Mouse (Mus musculus) erythroblast, adult 5-6 weeks (primary cell): ENCODE measurements around the gene Dhx37. TPM values are rescaled to one million over a fixed set of nuclear protein-coding genes. Genes with fewer than 3 reads are reported as not detected.
A peak's percentile ranks its signal among the peaks of the same experiment; 100 is the strongest.

ENCODE experiments used
- ATAC-seq: replicated peaks from 2 replicates; pipeline ENCODE4 v1.8.0; 2016; ENCODE audit warnings: moderate number of reproducible peaks, mild to moderate bottlenecking, moderate TSS enrichment, inconsistent platforms; ENCODE audit not compliant: poor library complexity, low FRiP score, severe bottlenecking
- total RNA-seq, 2 experiments: library from RNA; stranded (forward) in 1 of 2; stranded (reverse) in 1 of 2; fragments of 150-400 nt in 1 of 2; fragments of 200-764, 138-1000 nt in 1 of 2; gene quantifications; 2 replicates each; pipeline versions ENCODE4 v1.2.3 to v1.2.4; 2015 to 2017; ENCODE audit warnings: low replicate concordance in 2 of 2

Gene Dhx37
- 1.2 and 17.8 TPM in 2 replicates for total RNA-seq (2015; ENCODE audit: low replicate concordance)
- 6.1 and 6.5 TPM in 2 replicates for total RNA-seq (2017; ENCODE audit: low replicate concordance)

DNA sequence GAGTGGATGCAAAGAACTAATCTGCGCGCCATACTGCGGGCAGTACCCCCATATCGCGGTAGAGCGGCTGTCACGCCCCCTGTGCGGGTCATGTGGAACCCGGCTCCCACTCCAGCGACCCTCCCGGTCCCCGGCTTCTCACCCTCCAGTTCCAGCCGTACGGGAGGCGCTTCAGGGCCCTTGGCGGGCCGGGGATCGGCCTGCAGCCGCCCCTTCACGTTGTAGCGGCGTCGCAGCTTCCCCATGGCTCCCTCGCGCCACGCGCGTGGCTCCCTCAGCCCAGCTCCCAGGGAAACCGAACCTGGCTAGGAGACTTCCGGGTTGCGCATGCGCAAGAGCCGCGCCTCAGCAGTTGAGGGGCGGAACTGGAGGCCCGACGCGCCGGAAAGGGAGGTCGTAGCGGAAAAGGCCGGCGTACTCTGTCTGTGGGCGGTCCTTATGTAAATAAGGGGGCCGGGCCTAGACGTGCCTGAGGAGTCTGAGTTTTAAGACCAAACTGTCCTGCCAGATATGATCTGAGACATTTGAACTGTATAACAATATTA is at the start of gene Dhx37:
Gene Dhx37, minus strand, starts transcription at position 329 of the 545 bp plus-strand sequence.
- peak; percentile 97 for ATAC-seq

- no peak for ATAC-seq
Measured at GRCm38 (mm10) chr5:125482474-125482873, 48.6 kb upstream of the Dhx37 start.

GRCm38 (mm10) chr5:125480434-125481231 is 46.7 kb upstream of the Dhx37 start:
- ATAC-seq: no peak

- ATAC-seq: no peak
Measured at GRCm38 (mm10) chr5:125479376-125479775, 45.5 kb upstream of the Dhx37 start.

GRCm38 (mm10) chr5:125478037-125478436 is 44.1 kb upstream of the Dhx37 start:
- no peak for ATAC-seq

- no peak for ATAC-seq
Measured at GRCm38 (mm10) chr5:125477533-125477932, 43.6 kb upstream of the Dhx37 start.

DNA sequence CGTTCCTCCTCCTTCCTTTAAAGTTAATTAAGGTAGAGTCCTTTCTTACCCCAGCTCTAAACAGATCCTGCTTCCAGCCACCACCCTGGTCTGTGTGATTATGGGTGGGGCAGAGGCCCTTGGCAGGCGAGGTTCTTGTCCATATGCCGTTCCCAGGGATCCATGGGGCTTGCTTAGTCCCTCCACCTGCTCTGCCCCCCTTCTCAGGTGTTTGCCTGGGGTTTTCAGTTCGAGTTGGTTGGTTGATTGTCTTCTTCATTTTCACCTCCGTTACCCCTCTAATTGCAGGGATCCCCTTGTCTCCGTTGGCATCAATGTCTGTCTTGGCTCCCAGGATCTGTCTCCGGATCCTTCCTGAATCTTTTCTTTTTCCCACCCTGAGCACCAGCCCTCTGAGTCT is 42.9 kb upstream of the Dhx37 start:
- ATAC-seq: no peak

DNA sequence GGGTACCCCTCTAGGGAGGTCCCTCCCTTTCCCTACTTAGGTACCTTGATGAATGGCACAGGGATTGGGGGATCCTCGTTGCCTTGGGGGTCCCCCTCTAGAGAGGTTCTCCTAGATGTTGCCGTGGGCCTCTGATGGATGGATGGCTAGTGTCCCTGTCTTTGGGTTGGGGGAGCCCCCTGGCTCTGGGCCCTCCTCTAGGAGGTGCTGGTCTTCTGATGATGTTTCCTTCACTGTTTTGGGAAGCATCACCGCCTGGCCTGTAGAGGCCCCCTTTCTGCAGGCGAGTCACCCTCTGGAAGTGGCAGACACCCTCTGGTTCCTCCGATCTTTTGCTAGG is 42.3 kb upstream of the Dhx37 start:
- 0 out of 2 replicates have a peak, but pooled peaks have one; percentile 5 for ATAC-seq

GRCm38 (mm10) chr5:125475601-125476285 is 41.8 kb upstream of the Dhx37 start, which contains the start of gene Aacs:
Gene Aacs (plus strand): TSS chr5:125475814.
- peak; percentile 89 for ATAC-seq

GRCm38 (mm10) chr5:125475030-125475429 is 41.1 kb upstream of the Dhx37 start:
- peak; percentile 47 for ATAC-seq

DNA sequence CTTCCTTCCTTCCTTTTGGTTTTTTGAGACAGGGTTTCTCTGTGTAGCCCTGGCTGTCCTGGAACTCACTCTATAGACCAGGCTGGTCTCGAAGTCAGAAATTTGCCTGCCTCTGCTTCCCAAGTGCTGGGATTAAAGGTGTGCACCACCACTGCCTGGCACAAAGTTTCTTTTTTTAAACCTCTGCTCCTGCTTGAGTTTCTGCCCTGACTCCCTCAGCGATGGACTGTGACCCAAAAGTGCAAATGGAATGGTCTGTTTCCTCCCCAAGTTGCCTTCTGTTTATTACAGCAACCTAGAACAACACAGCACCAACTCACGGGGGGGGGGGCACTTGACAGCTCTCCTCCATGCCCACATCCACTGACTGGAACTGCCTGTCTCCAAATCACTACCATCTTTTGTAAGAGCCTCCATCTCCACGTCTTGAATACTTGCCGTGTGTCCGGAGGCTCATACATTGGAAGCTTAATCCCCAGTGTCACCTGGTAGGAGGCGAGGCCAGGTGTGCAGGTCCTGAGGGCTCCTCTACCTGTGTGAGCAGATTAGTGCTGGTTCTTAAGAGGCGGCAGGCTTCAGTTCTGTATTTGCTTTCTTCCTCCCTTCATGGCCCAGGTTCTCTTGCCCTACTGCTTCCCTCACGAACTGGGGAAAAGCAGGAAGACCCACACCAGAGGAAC is 39.0 kb upstream of the Dhx37 start:
- no peak for ATAC-seq

GRCm38 (mm10) chr5:125470713-125471112 is 36.8 kb upstream of the Dhx37 start:
- no peak for ATAC-seq

DNA sequence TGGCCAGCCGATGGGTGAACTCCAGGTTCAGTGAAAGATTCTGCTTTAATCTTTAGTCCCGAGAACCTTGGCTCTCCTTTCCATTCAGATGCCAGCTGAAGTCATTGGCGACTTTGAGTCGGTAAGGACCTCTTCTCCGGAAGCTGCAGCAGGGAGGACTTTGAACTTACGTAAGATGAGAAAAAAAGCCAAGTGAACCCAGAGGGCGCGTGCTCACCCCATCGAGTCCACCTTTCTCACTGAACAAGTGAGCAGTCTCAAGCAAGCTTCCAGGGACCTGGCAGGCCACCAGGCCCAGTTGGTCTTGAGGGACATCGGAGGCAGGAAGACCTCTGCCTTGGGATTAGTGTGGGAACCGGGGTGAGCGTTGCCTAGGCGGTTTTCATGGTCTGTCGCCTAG is 33.3 kb upstream of the Dhx37 start:
- ATAC-seq: no peak

GRCm38 (mm10) chr5:125466483-125466882 is 32.6 kb upstream of the Dhx37 start:
- no peak for ATAC-seq

- peak; percentile 97 for ATAC-seq
Measured at GRCm38 (mm10) chr5:125465701-125466106, 31.8 kb upstream of the Dhx37 start.

DNA sequence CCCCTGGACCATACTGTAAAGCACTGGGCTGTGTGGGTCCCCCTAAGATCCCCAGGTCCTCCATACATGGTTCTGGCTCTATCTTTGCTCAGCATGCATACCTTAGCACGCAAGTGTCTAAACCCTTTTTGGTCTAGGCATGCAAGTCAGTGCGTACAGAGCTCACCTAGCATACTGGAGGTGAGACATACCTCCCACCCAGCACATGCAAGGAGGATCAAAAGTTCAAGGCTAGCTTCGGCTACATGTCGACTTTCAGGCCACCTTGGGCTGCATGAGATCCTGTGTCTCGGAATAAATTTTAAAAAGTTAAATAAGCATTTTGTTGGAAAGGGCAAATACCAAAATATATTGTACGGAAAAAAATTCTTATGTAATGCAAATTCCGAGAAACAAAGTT is 31.3 kb upstream of the Dhx37 start:
- peak; percentile 28 for ATAC-seq

DNA sequence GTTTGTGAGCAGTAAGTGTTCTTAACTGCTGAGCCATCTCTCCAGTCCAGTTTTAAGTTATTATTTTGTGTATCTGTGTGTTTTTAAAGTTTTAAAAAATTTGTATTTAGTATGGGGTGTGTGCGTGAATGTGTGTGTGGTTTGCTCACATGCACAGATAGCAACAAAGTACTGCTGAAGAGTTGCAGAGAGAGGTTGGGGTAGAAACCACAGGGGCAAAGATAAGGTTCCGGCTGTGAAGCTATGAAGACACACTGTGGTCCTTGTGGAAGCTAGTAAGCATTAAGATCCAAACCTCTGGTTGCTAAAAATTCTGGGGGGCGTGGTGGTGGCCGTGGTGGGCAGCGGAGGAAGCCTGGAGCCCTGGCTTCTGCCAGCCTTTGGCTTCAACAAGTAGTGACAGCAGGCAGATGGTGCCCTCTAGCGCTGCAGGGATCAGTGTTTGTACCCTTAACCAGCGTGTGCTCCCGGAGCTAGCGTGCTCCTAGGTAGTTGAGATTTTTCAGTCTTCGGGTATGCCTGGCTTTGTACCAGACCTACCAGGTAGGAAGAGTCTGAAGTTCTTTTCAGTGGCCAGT is 28.0 kb upstream of the Dhx37 start:
- ATAC-seq: no peak

- ATAC-seq: no peak
Measured at GRCm38 (mm10) chr5:125460574-125460973, 26.7 kb upstream of the Dhx37 start.

GRCm38 (mm10) chr5:125457538-125457937 is 23.6 kb upstream of the Dhx37 start:
- ATAC-seq: no peak

DNA sequence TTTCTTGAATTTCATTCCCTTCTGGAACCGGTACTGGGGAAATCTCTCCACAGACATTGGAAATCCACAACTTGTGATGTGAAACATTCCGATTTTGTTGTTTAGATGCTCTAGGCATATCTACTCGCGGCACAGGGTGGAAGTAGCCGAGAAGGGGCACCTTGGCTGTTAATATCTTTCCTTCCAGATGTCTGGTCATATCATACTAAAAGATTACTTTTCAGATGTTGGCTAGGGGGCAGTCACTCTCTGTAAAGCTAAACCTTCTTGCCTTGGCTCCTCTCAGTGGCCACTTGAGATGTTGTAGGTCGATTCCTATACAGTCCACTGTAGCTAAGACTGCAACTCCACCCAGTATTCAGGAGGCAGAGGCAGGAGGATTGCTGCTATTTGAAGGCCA is 22.2 kb upstream of the Dhx37 start:
- ATAC-seq: peak; percentile 34; the same call in 1 of the 2 replicates
